Mouse (Mus musculus): Measurements from ENCODE around the gene Foxred2. TPM values are rescaled to one million over a fixed set of nuclear protein-coding genes. Genes with fewer than 3 reads are reported as not detected.
A peak's percentile ranks its signal among the peaks of the same experiment; 100 is the strongest.

Foxred2 gene
- total and polyA plus RNA-seq, 3 experiments: 9.9 to 12.2 TPM; not detected in 1

GRCm38 (mm10) chr15:77969940-77970469 is 13.5 kb upstream of the Foxred2 start:
- peak overlapping the region; percentile 81 to 88 for H3K4me3 ChIP-seq (ENCODE audit: control insufficient read depth in 1 of 2, insufficient read depth in 1 of 2, low read depth in 2 of 2, low read length in 2 of 2)
- peaks cover 32% of the 10 kb centered on the region for H3K79me2 ChIP-seq (ENCODE audit: control insufficient read depth, insufficient read depth, low read length, poor library complexity)
- peak overlapping the region; percentile 84 for H3K9ac ChIP-seq (ENCODE audit: control insufficient read depth, low read depth, low read length, poor library complexity, severe bottlenecking)
- TF ChIP-seq EP300 (IDR thresholded peaks at IDR 0.05; ENCODE audit: low read depth in 1 of 2, low read length in 2 of 2) (no peak), BHLHE40 (IDR thresholded peaks at IDR 0.05; ENCODE audit: borderline replicate concordance, low read depth, low read length) (no peak), POLR2A (IDR thresholded peaks at IDR 0.05; ENCODE audit: control insufficient read depth in 1 of 2, insufficient read depth in 1 of 2, low read depth in 1 of 2, low read length in 2 of 2, poor library complexity in 1 of 2) (no peak), E2F4 (IDR thresholded peaks at IDR 0.05; ENCODE audit: borderline replicate concordance, low read depth, low read length) (no peak), ZKSCAN1 (IDR thresholded peaks at IDR 0.05; ENCODE audit: low read depth, low read length) (no peak), POLR2AphosphoS2 (IDR thresholded peaks at IDR 0.05; ENCODE audit: low read length) (peak; percentile 25; the same call in 1 of the 2 replicates), SIN3A (IDR thresholded peaks at IDR 0.05; ENCODE audit: low read length) (0 out of 2 replicates have a peak, but pooled peaks have one; percentile 26), POLR2AphosphoS5 (IDR thresholded peaks at IDR 0.05; ENCODE audit: borderline replicate concordance, low read depth, low read length) (no peak), NRF1 (IDR thresholded peaks at IDR 0.05; ENCODE audit: insufficient read depth, low read depth, low read length, poor library complexity, severe bottlenecking) (no peak)
- H3K36me3 ChIP-seq (ENCODE audit: control insufficient read depth in 1 of 2, insufficient read depth in 2 of 2, low read length in 2 of 2): peaks cover 14 to 42% of the 10 kb centered on the region in 2 experiments
- H3K9me3 ChIP-seq (replicated peaks; ENCODE audit: insufficient read depth, low read length): no peaks in the 10 kb centered on the region
- peaks cover 5 to 39% of the 10 kb centered on the region in 2 experiments for H3K4me1 ChIP-seq (ENCODE audit: control insufficient read depth in 1 of 2, insufficient read depth in 2 of 2, low read length in 2 of 2)
- peak overlapping the region; percentile 99 for H3K27ac ChIP-seq (ENCODE audit: control insufficient read depth, low read depth, low read length)
- no peaks in the 10 kb centered on the region for H3K27me3 ChIP-seq (ENCODE audit: control insufficient read depth in 1 of 2, insufficient read depth in 2 of 2, low read length in 2 of 2)
- DNase-seq (ENCODE audit: low read depth, low spot score): no peak

- Histone ChIP-seq H3K9me3 (replicated peaks; ENCODE audit: insufficient read depth, low read length) (no peaks in the 10 kb centered on the region), H3K27ac (ENCODE audit: control insufficient read depth, low read depth, low read length) (peak overlapping the region; percentile 10; the same call in 1 of the 2 replicates), H3K79me2 (ENCODE audit: control insufficient read depth, insufficient read depth, low read length, poor library complexity) (peaks cover 24% of the 10 kb centered on the region), H3K27me3 (ENCODE audit: control insufficient read depth in 1 of 2, insufficient read depth in 2 of 2, low read length in 2 of 2) (no peaks in the 10 kb centered on the region), H3K4me1 (ENCODE audit: control insufficient read depth in 1 of 2, insufficient read depth in 2 of 2, low read length in 2 of 2) (peaks cover 0 to 14% of the 10 kb centered on the region in 2 experiments; a peak in 3 of 4 replicates), H3K9ac (ENCODE audit: control insufficient read depth, low read depth, low read length, poor library complexity, severe bottlenecking) (no peak overlapping the region), H3K36me3 (ENCODE audit: control insufficient read depth in 1 of 2, insufficient read depth in 2 of 2, low read length in 2 of 2) (peaks cover 23 to 39% of the 10 kb centered on the region in 2 experiments), H3K4me3 (ENCODE audit: control insufficient read depth in 1 of 2, insufficient read depth in 1 of 2, low read depth in 2 of 2, low read length in 2 of 2) (no peak overlapping the region)
- peak; percentile 83 for DNase-seq (ENCODE audit: low read depth, low spot score)
- TF ChIP-seq MEF2A (IDR thresholded peaks at IDR 0.05; ENCODE audit: extremely low read depth, insufficient replicate concordance, low read depth, low read length, poor library complexity, severe bottlenecking) (no peak), POLR2AphosphoS2 (IDR thresholded peaks at IDR 0.05; ENCODE audit: low read length) (no peak), ZC3H11A (IDR thresholded peaks at IDR 0.05; ENCODE audit: low read depth, low read length) (no peak), SMC3 (IDR thresholded peaks at IDR 0.05; ENCODE audit: low read depth, low read length) (no peak), MAZ (IDR thresholded peaks at IDR 0.05; ENCODE audit: low read depth, low read length) (no peak), ZNF384 (IDR thresholded peaks at IDR 0.05; ENCODE audit: low read depth, low read length) (no peak), RAD21 (IDR thresholded peaks at IDR 0.05; ENCODE audit: low read depth, low read length) (no peak), MAFK (IDR thresholded peaks at IDR 0.05; ENCODE audit: borderline replicate concordance, low read depth, low read length) (peak; percentile 69; the same call in 1 of the 2 replicates), GATA1 (IDR thresholded peaks at IDR 0.05; ENCODE audit: low read depth, low read length) (peak; percentile 37; the same call in 1 of the 2 replicates), GABPA (IDR thresholded peaks at IDR 0.05; ENCODE audit: low read depth, low read length) (no peak; the same call in 1 of the 2 replicates), NELFE (IDR thresholded peaks at IDR 0.05; ENCODE audit: low read depth, low read length) (no peak), MYC (IDR thresholded peaks at IDR 0.05; ENCODE audit: low read depth, low read length) (no peak), MYB (IDR thresholded peaks at IDR 0.05; ENCODE audit: low read depth, low read length) (no peak), ETS1 (IDR thresholded peaks at IDR 0.05; ENCODE audit: low read depth, low read length) (peak; percentile 71), HCFC1 (IDR thresholded peaks at IDR 0.05; ENCODE audit: low read depth, low read length) (no peak), SIN3A (IDR thresholded peaks at IDR 0.05; ENCODE audit: low read length) (no peak), JUND (IDR thresholded peaks at IDR 0.05; ENCODE audit: low read depth, low read length) (no peak), NRF1 (IDR thresholded peaks at IDR 0.05; ENCODE audit: insufficient read depth, low read depth, low read length, poor library complexity, severe bottlenecking) (no peak), POLR2AphosphoS5 (IDR thresholded peaks at IDR 0.05; ENCODE audit: borderline replicate concordance, low read depth, low read length) (no peak), USF1 (IDR thresholded peaks at IDR 0.05; ENCODE audit: low read depth, low read length) (no peak), E2F4 (IDR thresholded peaks at IDR 0.05; ENCODE audit: borderline replicate concordance, low read depth, low read length) (no peak), CTCF (IDR thresholded peaks at IDR 0.05 in 2 of 3, conservative IDR thresholded peaks at IDR 0.05 in 1 of 3; ENCODE audit: control insufficient read depth in 1 of 3, insufficient read depth in 1 of 3, low read depth in 2 of 3, low read length in 3 of 3, poor library complexity in 1 of 3, severe bottlenecking in 1 of 3) (peak in 1 of 3 experiments; percentile 10; a peak in 1 of 6 replicates), UBTF (IDR thresholded peaks at IDR 0.05; ENCODE audit: borderline replicate concordance, insufficient read depth, low read depth, low read length) (no peak), TAL1 (IDR thresholded peaks at IDR 0.05; ENCODE audit: low read length) (peak; percentile 69), MAX (IDR thresholded peaks at IDR 0.05; ENCODE audit: low read length) (no peak), EP300 (IDR thresholded peaks at IDR 0.05; ENCODE audit: low read depth in 1 of 2, low read length in 2 of 2) (peak; percentile 28 to 65; a peak in 3 of 4 replicates)
Measured at GRCm38 (mm10) chr15:77965117-77965528, 8.6 kb upstream of the Foxred2 start.
